Mouse (Mus musculus): ENCODE data around the gene Pex19.

Pex19 gene

DNA sequence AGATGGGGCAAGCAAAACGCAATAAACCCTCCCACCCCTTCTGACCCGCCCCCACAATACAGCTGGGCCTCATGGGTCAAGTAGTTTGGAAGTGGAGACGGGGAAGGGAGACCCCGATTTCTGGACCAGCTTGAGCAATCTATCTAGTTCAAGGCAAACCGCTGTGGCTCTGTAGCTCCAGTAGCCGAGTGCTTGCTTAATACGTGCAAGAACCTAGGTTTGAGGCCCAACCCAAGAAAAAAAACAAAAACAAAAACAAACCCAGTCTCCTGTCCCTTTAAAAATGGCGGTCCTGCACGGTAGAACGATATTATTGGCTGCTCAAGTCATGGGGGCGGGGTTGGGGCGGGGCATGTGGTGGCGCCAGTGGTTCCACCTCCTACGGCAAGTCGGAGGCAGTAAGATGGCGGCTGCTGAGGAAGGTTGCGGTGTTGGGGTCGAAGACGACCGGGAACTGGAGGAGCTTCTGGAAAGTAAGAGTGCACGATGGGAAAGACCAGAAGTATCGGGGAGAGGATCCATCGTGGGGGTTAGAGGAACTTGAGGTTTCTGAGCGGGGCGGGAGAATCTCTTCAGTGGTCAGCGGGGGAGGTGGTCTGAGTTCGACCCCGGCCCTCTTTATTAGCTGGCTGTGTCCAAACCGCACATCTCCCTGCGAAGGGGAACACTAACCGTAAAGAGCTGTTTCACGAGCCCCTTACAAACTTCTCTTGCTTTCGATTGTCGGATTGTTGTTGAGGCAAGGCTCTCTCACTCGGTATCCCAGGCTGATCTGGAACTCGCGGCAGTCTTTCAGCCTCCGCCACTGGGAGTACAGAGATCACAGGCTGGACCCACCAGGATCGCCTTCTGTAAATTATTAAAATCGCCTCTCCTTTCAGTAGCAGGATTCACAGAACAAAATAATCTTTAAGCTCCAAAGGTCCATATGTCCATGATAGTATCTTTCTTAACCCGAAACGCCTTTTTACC, at the start of gene Pex19:
Pex19 (plus strand) TSS at position 380 of the 972 bp plus-strand sequence.
- peak; percentile 81 for DNase-seq (ENCODE audit: low read depth, low spot score)

DNA sequence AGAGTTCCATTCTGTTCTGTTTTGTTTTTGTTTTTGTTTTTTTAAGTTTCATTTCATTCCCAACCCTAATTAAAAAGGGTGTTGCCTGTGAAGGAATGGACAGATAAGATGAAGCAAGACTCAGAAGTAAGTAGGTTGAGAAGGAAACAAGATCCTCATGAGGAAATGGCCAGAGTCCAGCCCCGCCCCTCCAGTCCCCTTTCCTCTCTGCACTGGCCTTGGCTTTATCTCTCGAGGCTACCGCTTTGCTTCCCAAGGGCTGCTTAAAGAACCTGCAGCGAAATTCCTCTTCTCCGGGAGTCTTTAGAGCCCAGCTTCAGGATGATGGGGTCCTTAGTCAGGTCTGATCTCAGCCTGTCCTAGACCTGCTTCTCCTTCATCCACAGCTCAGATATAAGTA, 48.6 kb upstream of the Pex19 start:
- no peak for DNase-seq (ENCODE audit: low read depth, low spot score)

DNA sequence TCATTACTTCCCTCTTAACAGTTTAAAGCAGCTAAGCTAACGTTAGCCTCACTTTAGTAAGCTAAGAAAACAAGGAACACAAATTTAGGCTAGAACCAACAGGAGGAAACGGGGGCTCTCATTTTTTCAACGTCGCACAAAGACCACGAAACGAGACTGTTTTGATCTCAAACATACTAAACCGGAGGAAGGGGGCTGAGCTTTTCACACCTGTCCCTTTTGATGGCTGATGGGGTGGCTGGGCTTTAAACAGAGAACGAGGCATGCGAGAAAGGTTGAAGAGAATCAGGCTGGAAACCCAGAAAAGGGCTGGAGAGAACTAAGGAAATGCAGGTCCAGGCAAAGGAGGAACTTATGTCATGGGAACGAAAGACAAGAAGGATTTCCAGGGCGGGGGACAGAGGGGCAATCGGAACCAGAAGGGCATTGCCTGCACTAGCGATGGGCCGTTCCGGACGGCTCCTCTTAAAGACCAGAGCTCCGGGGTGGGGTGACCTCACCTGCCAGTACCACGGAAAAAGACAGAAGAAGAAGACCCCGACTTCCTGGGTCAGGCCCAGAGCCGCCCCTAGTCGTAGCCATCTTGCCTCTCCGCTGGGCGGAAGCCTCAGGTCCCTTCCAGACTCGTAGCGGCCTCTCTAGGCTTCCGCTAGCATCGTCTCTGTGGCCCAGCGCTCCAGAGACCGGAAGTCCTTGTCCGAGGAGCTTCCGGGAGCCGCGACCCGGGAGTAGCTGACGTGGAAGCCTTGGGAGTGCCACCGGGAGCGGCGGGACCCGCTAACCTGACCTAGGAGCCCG, 44.3 kb upstream of the Pex19 start, which contains the start of the genes Copa and Ncstn:
Copa (plus strand) TSS at position 429 of the 798 bp plus-strand sequence.
Ncstn (minus strand) TSS at position 695 of the 798 bp plus-strand sequence.
- peak; percentile 87 for DNase-seq (ENCODE audit: low read depth, low spot score)

DNA sequence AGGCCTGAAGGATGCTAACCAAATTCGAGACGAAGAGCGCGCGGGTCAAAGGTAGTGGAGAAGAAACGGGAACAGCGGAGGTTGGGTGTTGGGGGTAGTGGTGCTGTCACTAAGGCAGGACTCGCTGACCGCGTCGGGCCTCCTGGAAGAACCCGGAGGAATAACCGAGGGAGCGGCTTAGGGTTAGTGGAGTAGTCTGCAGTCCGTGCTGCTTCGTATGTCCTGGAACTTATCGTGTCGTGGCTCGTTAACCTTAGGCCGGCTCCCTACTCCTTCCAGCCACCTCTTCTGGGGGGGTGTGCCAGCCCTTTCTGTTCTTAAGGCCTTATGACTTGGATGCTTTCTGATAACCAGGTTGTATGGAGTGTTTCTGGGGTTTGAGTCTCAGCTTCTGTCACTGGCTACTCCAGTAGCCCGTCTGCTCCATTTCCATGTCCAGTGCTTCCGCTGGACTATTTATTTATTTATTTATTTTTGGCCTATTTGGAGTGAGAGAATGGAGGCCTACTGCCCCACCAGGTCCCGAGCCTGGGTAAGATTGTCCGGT, 43.6 kb upstream of the Pex19 start:
- DNase-seq (ENCODE audit: low read depth, low spot score), result no peak

DNA sequence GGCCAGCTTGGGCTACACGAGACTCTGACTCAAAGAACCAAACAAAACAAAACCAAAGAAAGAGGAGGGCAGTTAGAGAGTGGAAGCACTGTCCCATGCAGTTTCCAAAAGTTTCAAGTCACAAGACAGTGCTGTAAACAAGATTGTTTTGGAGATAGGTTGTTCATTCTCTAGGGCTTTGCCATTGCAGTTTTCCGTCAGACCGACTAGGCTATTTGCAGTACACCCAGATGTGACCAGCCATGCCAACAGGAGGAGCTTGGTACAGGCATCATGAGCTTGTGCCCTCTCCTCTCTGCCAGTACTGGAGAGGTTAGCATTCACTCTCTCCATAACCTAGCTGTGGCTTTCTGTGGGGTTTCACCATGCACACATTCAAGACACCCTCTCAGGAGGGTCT, 33.0 kb upstream of the Pex19 start:
- DNase-seq (ENCODE audit: low read depth, low spot score), result no peak

DNA sequence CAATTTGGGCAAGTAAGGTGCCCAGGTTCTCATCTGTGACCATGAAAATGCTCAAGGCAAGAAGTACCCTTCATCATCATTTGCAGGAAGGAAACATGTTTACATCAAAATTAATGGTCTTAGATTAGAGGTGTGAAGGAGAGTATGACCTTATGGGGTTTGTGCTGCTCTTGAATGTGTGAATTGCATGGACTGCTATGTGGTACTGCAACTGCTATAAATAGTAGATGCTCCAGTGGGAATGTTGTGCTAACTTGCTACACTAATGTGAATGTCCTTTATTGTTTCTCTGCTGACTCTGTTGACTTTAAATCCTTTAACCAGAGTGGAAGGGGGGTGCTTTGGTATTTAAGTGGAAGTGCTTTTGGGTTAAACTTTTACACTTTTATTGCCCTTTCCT, 32.3 kb upstream of the Pex19 start:
- no peak for DNase-seq (ENCODE audit: low read depth, low spot score)

DNA sequence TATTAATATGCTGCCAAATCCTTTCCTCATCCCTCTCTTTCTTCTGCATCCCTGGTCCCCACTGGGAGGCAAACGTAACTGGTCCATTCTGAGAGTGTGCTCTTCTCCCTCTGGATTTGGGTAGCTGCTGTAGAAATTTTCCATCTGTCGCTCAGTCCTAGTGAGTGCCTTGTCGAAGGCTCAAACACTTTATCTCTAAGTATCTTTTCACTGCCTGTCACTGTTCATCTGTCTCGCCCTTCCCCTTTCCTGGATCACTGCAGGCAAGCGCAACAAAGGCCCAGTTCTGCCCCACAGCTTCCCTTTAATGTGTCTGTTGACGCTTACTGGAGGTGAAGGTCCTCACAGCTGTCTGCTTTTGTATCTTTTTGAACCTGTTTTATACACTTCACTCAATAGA, 31.4 kb upstream of the Pex19 start:
- no peak for DNase-seq (ENCODE audit: low read depth, low spot score)

DNA sequence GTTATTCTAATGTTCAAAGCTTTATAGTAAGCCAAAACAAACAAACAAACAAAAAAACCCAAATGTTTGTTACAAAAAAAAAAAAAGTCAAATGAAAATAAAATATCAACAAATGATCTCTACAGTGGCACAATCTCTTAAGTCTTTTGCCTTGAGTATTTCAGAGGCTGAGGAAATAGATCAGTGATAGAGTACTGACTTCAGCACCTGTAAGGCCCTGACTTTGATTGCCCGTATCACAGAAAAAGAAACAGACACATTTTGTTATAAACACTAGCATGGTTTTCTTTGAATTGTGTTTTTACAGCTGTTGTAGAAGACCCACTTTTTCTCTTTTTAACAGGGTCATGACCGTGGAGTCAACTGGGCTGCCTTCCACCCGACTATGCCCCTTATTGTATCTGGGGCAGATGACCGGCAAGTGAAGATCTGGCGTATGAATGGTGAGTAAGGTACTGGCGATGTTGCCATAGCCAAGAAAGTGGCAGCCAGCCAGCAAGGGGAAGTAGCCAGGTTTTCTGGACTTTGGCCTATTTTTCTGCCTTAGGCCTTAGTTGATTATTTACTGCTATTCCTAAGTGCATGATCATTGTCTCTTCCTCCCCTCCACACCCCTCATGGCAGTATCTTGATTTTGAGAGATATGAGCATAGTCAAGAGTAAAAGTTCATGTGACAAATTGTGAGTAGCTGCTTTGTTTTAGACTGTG, 27.1 kb upstream of the Pex19 start:
- DNase-seq (ENCODE audit: low read depth, low spot score), result no peak

DNA sequence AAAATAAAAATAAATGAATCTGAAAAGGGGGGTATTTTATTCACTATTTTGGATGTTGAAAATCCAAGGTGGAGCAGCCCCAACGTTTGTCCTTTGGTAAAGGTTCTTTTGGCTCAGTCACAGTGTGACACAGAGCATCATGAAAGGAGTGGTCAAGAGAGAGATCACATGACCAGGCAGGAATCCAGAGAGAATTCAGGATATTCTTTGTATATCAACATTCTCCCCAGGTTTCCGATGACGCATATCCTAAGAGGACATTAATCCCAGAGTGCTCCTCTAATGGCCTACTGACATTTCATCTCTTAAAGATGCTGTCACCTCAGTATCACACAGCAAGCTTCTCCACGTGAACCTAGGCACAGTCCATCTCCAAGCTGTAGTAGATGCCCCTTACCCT, 22.9 kb upstream of the Pex19 start:
- no peak for DNase-seq (ENCODE audit: low read depth, low spot score)

DNA sequence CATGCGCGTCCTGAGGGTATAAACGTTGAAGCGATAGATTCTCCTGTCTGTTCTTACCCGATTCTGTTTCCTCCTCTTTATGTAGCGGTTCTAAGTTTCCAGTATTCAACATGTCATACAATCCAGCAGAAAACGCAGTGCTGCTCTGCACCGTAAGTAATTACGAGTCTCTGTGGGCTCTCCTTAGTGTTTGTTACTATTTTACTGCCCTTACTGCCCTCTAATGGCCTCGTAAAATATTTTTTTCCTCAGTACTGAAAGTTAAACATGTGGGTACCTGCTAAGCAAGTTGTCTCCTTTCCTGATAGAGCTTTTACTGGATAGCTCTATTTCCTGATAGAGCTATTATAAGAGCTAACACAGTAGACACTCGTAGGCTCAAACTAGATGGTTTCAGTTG, 21.5 kb upstream of the Pex19 start:
- no peak for DNase-seq (ENCODE audit: low read depth, low spot score)

DNA sequence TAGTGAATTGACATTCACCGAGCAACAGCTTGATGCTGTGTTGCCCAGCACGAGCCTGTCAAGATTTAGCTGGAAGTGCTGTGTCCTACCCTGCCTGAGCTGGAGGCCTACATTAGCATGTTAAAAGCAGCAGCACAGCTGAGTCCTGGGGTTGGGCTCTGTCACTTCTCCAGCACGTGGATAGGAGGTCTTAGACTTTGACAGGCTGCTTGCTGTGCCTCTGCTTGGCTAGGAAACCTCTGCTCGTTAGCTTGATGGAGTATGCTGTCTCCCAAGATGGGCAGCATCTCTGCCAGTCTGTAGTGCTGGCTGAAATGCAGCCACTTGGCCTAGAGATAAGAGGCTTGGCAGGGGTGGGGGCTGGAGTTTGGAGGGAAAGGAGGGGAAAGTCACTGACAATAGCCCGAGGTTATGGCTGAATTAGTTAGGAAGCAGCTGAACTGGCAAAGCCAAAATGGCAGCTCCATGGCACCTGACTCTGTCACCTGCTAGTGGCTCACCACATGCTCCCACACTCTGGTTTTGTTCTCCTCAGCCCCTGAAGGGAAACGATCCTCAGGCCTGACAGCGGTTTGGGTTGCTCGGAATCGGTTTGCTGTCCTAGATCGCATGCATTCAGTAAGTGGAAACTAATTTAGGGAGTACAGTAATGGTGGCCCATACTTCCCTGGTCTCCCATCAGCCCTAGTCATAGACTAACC, 18.6 kb upstream of the Pex19 start:
- no peak for DNase-seq (ENCODE audit: low read depth, low spot score)

DNA sequence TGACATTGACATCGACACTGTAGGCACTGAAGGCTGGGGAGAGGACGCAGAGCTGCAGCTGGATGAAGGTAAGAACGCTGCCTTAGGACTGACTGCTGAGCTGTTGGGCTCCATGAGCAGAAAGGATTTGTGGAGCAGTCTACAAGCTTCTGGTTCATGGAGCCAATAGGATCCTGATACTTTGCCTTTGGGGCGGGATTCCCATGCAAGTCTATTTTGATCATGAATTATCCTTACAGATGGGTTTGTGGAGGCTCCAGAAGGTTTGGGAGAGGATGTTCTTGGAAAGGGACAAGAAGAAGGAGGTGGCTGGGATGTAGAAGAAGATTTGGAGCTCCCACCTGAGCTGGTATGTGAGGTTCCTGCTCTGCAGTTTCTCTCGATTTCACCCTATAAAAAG, 9.6 kb upstream of the Pex19 start:
- no peak for DNase-seq (ENCODE audit: low read depth, low spot score)

DNA sequence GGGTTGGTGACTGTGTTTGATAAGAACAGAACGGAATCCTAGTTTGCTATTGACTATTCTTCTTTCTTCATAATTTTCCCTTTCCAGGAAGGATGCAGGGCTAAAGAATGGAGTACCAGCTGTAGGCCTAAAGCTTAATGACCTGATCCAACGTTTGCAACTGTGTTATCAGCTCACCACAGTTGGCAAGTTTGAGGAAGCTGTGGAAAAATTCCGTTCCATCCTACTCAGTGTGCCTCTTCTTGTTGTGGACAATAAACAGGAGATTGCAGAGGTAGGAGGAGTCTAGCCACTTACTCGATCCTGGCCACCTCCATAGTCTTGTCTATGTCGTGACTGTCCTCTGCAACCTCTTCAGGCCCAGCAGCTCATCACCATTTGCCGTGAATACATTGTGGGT, 7.5 kb upstream of the Pex19 start:
- no peak for DNase-seq (ENCODE audit: low read depth, low spot score)

DNA sequence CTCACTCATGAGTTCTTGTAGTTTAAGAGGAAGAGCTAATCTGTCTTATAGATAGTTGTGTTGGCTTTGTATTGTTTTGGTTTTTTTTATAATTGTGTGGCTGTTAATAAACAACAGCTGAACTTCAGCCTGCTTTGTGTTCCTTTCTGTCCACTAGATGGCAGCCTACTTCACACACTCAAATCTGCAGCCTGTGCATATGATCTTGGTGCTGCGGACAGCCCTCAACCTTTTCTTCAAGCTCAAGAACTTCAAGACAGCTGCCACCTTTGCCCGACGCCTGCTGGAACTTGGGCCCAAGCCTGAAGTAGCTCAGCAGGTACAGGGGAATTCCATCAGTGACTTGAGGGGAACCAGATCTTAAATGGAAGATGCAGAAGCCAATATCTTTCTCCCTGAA, 6.8 kb upstream of the Pex19 start:
- peak; percentile 40 for DNase-seq (ENCODE audit: low read depth, low spot score)

DNA sequence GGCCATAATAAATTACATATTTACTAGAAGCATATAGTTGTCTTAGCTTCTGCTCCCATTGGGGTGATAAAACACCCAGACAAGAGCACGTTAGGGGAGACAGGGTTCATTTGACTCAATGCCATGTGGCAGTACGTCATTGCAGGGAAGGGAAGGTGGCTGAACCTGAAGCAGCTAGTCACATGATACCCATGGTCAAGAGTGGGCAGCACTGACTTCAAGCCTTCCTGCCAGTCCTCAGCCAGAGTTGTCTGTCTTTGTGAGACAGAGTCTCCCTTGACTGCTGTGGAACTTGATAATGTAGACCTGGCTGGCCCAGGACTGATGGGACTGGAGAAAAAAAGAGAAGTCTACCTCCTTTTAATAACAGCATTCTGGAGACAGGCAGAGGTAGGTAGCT, 3.9 kb upstream of the Pex19 start:
- DNase-seq (ENCODE audit: low read depth, low spot score), result no peak

DNA sequence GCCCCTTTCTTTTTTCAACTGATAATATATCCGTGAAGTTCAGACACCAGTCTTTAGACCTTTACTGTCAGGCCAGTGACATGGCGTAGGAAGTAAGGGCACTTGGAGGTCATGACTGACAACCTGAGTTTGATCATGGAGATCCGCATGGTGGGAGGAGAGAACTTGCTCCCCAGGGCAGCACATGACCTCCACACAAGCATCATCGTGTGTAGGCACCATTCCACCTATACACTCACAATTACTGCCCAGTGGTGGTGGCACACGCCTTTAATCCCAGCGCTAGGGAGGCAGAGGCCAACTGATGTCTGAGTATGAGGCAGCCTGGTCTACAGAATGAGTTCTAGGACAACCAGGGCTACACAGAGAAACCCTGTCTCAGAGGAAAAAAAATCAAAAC, 2.0 kb upstream of the Pex19 start:
- no peak for DNase-seq (ENCODE audit: low read depth, low spot score)

DNA sequence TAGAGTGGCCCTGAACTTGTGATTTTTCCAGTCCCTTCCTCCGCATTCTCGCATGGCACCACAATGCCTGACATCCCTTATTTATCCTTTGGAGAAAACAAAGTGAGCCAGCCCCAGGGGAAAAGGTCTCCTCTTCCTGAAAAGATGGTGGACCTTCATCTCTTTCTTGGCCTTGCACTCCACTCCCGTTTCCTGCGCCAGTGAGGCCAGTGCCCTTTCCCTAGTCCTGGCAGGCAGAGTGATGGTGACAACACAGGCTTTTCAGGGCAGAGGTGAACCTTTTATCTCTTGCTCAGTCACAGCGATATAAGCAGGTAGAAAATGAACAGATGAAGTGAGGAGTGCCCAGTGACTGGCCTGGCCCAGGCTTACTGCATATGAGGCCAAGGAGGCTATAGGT, 932 bp downstream of the Pex19 start:
- DNase-seq (ENCODE audit: low read depth, low spot score), result no peak

DNA sequence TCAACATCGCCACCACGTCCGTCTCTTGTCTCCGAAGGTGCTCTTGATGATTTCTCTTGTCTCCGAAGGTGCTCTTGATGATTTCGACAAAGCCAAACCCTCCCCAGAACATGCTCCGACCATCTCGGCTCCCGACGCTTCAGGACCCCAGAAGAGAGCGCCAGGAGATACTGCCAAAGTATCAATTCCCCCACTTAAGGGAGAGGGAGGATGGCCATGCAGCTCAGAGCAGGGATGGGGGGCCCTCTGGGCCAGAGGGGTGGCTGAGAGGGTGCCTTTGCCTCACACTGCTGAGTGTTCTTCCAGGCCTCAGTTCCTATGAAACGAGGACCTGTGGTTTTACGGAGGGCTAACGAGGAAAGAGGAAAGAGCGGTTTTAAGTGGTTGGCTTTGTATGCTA, 2.0 kb downstream of the Pex19 start:
- DNase-seq (ENCODE audit: low read depth, low spot score), result no peak

DNA sequence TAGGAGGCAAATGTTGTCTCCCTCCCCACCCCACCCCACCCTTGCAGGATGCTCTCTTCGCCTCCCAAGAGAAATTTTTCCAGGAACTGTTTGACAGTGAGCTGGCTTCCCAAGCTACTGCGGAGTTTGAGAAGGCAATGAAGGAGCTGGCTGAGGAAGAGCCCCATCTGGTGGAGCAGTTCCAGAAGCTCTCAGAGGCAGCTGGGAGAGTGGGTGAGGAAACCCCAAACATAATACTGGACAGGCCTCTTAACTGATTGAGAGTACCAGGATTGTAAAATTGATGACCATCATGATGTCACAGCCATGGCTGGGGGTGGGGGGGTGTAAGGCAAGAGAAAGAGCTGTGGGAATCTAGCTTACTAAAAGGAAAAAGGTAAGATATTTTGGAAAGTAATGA, 2.6 kb downstream of the Pex19 start:
- DNase-seq (ENCODE audit: low read depth, low spot score), result no peak

DNA sequence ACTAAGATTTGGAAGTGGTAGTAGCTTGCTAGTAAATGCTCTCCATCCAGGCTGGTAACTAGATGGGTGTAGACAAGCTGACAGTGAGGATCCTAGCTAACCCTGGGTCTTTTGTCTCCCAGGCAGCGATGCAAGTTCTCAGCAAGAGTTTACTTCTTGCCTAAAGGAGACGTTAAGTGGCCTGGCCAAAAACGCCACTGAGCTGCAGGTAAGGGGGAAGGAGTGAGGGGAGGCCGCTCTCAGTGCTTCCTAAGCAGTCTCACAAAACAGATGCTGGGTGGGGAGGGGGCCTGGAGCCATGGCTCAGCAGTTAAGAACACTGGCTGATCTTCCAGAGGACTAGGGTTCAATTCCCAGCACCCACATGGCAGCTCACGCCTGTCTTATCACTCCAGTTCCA, 3.2 kb downstream of the Pex19 start:
- DNase-seq (ENCODE audit: low read depth, low spot score), result no peak

DNA sequence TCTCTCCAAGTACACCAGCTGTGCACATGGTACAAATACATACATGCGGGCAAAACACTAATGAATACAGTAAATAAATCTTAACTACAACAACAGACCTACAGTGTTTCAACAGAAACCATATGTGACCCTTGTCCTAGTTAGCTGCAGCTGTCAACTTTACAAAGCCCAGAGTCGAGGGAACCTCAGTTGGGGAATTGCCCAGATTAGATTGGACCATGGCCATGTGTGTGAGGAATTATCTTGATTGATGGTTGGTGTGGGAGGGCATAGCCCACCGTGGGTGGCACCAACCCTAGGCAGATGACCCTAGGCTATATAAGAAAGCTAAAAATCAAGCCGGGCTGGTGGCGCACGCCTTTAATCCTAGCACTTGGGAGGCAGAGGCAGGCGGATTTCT, 5.8 kb downstream of the Pex19 start:
- no peak for DNase-seq (ENCODE audit: low read depth, low spot score)

Data from embryo, embryonic 11.5 days (tissue).